Mouse (Mus musculus) c-Kit-positive CD71-positive TER-119-negative erythroid progenitor cells, embryonic 14.5 days (primary cell): ENCODE measurements around the gene Egfl6.

Source experiments
- DNase-seq: peaks from one replicate; pipeline ENCODE4 v3.0.0-alpha.2; 2013; ENCODE audit warnings: low read depth

Egfl6 gene

DNA sequence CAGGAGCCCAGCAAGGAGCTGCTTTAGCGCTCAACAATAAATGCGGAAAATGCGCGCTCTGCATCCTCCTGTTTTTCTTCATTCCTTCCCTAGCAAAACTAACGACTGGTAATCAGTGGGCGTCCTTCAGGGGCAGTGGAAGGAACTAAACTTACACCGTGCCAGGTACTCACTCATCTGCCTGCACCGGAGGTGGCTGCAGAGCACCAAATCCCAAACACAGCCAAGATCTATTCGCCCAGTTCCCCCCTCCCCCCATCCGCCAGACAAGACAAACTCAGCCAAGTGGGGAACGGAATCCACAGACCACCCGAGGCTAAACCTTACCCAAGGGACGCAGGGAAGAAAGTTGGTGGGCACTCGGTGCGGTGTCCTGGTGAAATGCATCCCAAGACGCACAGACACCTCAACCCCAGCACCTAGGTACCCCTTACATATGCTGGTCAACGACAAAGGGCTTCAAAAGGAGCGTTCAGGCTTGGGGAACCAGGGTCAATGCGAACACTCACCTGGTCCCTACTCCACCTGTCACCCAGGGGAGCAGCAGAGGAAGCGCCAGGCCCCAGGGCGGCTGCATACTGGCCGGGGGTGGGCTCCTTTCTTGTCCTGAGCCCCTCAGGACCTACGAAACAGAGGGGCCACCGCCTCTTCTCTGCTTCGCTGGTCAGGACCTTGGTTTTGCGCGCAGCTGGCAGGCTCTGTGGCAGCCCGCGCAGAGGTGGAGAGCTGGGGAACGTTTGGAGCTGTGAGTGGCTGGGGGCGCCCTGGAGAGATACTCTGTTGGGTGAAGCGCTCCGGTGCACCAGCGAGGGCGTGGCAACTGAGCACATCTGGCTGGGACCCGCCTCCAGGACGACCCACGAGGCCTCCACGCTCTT is at the start of gene Egfl6:
TSS of gene Egfl6 (minus strand) at position 774 of the 878 bp plus-strand sequence.
- no peak for DNase-seq

DNA sequence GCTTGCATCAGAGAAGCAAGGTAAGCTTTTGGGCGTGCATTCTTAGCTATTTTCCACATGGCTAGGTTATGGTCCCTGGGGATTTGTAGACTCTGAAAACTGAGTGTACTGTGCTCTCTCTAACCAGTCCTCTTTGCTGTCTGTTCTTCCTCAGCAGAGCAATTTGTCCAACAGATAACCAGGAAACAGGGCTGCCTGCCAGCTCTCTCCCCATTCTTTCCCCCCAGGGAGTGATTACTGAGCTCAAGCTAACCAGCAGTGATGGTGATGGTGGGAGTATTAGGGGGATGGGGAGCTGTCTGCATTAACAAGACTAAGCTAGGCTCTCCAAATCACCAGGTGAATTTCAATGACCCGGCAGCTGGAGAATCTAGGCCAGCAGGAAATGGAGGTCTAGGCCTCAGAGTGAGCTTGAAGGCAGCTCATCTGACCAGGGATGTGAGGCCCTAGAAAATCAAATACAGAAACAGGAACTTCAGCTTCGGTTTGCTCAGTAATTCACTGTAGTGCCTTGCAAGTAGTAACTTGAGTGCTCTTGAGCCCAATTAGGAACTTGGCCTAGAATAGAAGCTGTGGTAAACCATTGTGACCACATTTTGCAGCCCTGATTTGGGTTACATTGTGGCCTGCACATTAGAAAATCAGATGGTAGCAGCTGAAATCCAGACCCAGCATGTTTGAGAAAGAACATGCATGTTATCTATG is 41.5 kb upstream of the Egfl6 start:
- DNase-seq: no peak

DNA sequence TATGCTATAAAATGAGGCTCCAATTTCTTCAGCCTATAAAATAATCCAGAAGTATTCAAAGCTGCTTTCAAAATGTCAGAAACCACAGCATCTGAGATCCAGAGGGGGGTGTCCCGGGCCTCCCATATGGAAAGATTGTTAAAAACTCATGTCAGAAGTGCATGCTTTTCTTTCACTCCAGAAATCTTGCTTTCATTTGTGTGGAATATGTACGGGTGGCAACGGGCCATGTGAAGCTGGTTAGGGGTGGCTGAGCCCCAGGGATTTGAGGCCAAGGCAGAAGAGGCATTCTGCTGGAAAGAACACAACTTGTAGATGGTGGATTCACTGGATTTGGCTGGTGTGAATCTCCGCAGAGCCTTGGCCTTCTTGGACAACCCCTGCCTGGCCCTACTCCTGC is 40.7 kb upstream of the Egfl6 start:
- DNase-seq: no peak

DNA sequence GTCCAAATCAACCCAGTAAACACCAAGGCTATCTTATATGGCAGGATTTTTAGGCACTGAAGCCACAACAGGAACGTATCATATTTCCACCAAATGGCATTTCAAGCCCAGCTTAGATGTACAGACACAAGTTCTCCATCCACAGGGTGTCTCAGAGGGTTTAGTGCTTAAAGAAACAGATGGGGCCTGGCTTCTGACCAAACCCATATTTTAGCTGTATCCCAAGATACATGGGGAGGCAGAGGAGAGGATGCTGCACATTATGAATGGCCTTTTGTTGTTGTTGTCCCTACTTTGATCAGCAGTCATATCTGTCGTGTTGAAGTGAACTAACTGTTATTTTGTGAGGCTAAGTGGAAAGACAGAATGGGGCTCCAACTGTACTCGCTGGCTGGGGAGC is 37.7 kb upstream of the Egfl6 start:
- no peak for DNase-seq

DNA sequence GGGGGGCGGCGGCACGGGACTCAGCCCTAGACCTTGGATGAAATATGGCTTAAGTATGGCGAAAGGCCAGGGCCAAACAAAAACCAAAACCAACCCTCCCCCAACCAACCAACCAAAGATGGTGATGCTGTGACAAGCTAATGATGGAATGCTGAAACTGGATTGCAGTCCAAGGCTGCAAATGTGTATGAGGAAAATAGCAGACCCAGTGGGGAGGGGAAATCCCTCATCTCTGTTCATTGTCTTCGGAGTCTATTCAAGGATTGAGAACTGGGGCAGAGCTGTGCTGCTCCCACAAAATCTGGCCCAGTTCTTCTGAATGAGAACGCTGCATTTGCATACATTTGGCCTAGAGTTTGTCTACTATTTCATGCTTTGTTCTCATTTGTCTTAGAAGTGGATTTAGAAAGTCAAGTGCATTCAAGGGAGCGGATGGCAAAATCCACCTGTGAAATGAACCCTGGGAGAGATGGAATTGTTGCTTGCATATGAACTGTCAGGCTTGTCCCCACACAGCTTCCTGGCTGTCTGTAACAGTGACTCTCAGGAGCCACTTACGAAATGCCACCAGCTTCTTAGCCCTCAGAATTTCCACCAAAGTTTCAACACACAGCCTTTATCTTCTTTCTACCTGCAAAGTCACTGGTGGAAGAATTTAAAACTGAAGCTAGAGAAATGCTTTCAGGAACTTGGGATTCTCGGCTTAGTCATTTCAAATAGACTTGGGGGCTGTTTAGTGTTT is 36.2 kb upstream of the Egfl6 start:
- DNase-seq: no peak

DNA sequence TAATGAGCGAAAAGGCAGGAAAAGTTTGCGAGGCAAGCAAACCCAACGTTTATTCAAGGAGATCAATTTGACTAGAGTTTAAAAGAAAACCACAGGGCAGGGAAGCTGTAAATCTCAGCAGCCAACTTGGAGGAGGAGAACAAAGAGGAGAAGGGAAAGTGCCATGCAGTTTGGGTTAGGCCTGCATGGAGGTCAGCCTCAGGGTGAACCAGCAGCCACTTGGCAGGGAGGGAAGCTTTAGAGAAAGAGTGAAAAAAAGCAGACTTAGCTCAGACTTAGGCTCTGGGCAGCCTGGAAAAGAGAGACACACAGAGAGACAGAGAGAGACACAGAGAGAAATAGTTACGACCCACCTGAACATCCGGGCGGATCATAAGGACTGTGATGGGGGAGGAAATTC is 35.4 kb upstream of the Egfl6 start:
- DNase-seq: no peak

DNA sequence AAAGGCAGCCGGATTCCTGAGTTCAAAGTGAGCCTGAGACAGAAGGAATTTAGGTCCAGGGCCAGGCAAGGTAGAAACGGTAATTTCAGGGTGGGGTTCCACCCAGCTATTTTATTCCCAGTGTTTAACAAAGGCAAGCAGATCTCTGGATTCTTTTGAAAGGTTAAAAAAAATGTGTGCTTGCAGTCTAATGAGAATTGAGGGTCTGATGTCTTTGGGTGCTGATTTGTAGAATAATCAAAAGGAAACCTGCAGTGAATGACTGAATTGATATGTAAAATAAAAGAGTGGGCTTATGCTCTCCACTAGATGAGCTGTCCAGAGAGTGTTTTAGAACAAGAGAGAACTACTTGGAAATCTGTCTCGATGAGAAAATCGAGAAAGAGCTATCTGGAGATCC is 33.6 kb upstream of the Egfl6 start:
- DNase-seq: no peak

DNA sequence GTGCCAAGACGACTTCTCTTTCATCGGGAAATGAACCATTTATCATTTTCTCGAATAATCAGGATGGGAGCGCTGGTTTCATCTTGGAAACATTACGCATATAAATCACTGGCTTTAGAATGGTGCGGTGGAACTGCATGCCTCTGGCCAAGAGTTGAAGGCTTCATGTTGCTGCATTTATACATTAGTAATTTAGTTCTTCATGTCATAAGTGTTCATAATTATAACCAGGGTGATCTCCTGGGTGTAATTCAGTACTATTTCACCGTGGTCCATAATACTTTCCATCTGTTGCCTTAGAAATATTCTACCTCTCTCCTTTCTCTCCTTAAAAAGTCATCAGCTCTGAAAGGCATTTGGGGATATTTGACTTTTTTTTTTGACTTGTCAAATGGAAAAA is 29.7 kb upstream of the Egfl6 start:
- no peak for DNase-seq

DNA sequence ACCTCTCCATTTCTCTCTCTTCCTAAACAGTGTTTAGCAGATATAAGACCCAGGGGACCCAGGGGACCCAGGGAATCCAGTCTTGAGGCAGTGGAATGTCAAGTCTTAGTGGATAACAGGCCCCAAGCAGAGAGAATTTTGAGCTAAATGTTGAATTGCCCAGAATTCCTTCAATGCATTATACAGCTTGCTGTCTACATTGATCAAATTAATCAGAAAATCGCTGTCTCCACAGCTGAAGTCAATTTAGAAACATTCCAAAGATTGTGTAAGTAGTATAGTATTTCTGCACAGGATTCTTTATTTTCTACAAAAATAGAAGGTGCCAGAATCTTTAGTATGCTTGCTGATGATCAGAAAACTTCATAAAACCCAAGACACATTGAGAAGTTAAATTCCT is 9.4 kb downstream of the Egfl6 start:
- DNase-seq: no peak

DNA sequence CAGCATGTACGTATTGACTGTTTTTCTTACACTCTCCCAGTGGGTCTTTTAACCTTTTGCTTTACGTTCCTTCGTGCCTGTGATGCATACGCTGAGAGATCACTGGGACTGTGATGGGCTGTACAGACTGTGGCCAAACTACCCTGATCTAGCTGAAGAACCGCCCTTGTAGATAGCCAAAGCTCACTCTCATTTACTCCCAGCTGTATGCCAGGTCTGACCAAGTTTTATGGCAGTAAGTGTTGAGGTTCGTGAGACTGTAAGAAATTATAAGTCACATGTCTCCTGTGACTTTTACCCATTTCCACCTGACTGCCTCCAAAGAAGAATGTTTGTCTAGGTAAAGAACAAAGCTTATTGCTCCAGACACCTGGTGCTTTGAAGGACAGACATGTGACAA is 19.5 kb downstream of the Egfl6 start:
- DNase-seq: no peak

DNA sequence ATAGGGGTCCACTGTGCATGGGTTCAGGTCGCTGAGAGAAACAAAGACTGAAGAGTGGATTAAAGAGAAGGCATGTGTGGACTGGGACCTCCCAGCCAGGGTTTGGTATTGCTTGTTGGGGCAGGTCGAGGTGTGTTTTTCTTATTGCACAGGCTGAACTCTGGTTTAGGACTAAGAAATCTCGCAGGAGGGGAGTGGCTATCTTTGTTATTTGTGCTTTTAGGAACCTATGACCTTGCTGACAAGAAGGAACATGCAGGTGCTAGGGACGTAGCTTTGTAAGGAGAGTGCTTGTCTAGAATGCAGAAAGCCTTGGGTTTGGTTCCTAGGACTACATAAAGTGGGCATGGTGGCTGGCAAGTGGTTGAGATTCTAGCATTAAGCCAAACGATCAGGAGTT is 20.1 kb downstream of the Egfl6 start:
- DNase-seq: no peak

DNA sequence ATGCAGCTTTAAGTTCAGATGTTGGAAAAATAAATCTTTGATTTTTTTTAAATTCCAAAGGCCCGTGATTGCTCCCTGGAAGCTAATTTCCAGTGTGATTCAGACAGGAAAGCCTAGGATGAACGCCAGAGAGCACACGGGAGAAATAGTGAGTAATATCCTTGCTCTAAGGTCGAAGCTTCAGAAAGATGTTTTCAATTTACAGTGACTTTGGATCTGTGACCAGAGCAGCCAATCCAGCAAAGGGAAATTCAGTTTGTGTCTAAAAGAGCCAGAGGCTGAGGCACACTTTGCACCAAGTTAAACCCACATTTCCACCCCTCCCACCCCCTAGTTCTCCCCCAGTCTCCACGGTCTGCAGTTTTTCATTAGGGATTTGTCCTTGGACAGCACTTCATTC is 20.6 kb downstream of the Egfl6 start:
- no peak for DNase-seq

DNA sequence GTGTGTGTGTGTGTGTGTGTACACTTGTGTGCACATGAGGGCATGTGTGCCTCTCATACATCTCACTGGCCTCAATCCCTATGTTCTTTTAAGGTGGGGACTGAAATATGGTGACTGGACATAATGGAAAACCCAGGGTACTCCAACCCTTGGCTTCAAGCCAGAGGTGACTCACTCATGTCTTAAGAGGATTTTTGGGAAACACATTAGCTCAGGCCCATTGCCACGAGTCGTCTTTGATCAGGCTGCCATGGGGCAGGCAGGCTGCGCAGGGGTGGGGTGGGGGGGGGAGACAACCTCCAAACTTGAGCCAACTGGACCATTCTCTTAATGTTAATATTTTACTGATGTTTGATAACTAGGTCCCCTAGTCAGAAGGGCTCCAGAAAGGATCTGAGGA is 26.2 kb downstream of the Egfl6 start:
- DNase-seq: no peak

DNA sequence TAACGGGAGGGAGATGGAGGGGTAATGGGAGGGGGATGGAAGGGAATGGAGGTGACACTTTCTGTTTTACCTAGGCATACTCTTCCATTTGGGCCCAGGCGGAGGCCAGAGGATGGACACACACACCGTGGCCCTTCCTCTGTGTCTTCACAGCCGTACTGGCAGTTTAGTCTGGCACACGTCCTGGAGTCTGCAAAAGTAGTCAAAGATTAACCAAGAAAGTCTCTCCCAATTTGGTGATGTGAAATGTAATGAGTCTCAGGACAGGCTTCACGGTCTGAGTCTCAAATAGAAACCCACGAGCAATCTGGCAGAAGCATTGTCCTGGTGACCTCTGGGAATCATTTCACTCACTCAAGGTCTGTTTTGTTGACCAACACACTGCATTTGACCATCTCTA is 33.2 kb downstream of the Egfl6 start:
- no peak for DNase-seq

DNA sequence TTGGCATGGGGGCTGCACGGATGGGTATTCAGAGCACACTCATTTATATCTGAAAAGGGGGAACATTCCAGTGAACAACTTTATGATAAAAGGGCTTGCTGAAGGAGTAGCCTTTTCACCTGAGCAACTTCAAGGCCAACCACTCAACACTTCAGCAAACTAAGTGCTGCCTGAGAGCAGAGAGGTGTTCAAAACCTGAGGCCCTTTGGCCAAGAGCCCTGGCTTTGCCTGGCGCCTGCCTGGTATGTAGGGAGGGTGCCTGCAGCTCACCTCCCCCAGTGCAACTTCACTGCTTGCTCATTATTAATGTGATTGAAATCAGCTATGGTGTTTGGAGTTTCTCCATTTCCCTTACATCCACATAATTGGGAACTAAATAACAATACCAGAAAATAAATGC is 39.0 kb downstream of the Egfl6 start:
- no peak for DNase-seq

DNA sequence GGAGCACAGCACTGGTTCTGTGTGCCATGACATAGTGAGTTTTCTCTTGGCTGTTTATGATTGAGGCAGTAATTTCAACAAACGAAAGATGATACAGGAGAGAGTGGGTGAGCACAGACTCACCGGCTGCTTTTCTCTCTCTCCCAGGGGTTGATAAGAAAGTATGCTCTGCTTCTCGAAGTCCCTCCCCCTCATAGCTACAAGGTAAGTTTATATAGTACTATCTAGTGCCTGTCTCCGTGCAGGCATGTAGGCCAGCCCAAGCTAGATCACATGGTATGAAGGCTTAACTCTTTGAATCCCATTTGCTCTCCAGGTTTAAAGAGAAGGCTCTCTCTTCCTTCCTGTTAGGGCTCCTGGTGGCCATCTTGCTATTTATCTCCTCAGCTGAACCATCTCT is 50.4 kb downstream of the Egfl6 start:
- DNase-seq: no peak

DNA sequence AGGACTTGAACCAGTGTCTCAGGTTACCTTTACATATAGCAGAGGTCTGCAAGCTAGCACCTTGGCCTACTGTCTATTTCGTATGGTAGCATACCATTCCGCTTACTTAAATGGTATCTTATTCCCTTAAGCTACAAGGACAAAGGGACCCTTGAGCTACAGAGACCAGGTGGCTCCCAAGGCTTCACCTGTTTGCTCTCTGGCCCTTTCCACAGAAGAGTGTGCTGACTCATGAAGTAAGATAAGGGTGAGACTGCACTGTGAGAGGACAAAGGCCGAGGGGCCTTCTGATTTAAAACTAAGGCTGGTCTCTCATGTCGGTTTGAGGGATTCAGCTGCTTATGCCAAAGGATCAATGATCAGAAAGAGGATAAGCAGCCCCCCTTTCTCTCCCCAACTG is 52.1 kb downstream of the Egfl6 start:
- no peak for DNase-seq

DNA sequence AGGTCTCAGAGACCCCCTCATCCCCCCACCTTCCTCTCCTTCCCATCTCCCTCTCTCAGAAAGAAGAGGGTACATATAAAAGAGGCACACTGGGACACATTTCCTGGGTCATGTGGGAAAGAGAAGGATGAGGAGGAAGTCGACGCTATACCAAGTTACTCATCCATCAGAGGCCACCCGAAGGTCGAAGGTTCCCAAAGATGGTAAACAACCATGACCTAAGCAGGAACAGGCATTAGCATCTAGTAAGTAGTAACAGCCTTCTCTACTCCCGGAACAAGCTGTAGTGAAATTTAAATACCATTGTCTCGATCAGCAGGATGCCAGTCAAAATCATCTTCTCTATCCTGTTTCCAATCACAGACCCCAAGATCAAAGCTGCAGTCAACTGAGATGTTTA is 53.8 kb downstream of the Egfl6 start:
- DNase-seq: no peak

DNA sequence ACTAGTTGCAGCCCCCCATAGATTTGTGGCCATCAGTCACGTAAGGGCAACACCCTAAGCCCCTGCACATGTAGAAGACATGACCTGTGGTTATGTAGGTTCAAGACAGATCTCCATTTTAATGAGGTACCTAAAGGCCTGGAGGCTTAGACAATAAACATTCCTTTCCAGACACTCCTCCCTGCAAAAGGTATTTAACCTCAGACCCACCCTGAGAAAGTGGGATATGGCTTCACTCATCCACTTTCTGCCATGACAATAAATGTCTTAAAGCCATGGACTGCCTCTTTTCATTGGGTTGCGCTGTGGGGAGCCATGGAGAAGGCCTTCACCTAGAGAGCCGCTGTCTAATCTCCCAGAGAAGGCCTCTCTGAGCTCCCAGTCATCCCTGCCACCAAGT is 57.4 kb downstream of the Egfl6 start:
- no peak for DNase-seq

DNA sequence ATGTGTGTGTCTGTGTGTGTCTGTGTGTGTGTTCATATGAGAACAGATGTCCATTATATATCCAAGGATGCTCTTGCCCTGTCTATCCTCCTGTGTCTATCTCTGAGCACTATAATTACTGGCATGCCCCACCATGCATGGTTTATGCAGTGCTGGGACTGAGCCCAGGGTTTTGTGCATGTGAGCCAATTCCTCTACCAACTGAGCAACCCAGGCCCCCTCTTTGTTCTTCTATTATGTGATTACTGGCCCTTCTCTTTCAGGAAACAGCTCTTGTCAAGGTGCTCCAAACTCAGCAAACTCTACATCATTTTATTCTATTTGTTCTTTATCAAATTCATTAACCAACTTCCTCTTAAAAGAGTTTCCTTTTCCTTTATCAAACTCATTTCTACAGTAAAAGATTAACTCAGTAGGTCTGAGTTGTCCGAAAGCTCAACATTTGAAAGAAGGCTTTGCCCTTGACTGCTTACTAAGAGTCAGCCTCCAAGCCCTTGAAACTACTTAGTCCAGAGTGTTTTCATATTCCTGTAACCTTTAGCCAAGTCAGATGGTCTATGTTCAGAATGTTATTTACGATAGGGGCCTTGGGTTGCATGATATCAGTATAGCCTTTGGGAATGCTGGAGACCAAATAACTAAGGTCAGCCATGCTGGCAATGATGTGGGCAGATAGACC is 59.7 kb downstream of the Egfl6 start:
- DNase-seq: no peak

DNA sequence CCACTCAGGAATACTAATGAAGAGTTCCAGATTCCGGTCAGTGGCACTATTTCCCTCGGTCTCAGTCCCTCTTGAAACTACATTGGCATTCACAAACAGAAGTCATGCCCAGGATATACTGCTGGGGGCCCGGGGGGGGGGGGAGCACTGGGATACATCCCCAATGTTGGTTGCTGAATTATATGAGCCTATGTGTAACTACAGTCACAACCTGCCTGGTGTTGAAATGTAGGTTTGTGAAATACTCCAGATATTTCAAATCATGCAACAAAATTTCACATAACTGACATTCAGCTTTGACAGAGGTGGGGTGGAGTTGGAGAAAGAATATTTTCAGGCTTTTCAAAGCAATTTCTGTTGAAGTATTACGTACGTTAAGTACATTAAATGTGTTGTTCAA is 64.7 kb downstream of the Egfl6 start:
- no peak for DNase-seq

DNA sequence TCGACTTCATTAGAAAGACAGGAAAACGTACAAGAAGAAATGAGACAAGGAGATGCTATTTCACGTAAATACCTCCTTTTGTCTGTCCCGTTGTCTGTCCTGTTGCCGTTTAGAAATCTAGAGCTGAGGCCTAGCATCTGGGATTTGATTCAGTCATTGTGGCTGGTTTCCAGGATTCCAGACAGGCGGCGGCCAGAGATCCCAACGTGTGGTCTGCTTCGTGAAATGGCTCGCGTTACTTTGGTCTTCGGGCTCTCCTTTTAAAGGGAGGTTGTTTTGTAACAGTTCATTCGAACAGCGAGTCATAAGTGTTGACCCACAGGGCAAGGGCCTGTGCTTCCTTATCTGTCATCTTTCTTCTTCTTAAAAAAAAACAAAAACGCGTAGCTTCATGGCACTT is 67.2 kb downstream of the Egfl6 start, which contains the start of gene Tceanc:
TSS of gene Tceanc (minus strand) at position 223 of the 400 bp plus-strand sequence.
- no peak for DNase-seq
